Mouse (Mus musculus) kidney, adult 8-10 months (tissue): ENCODE measurements at regions not wholly inside any gene's neighbourhood (a gene's known extent, or its start where the extent isn't known, plus 50 kb on each side); places are given as distances from the start of the nearest gene placed in this dataset.

Source experiments
- DNase-seq, 2 experiments: peaks; one replicate each; pipeline ENCODE4 v3.0.0; 2022

DNA sequence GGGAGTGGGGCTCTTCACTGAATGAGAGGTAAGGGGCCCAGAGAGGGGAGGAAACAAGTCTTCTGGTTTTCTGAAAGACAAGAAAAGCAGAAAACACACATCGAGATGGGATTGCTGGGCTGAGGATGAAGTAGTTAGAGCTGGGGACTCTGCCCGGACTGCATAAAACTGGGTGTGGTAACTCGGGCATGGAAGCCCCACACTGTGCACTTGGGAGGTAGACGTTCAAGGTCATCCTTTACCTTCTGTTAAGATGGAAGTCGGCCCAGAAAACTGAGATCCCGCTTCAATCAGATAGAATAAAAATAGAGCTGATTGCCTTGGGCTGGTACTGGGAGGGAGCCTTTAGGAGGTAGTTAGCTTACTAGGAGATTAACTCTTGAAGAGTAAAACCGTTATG, 107.2 kb downstream of the Rassf10 start:
- DNase-seq, result no peak

DNA sequence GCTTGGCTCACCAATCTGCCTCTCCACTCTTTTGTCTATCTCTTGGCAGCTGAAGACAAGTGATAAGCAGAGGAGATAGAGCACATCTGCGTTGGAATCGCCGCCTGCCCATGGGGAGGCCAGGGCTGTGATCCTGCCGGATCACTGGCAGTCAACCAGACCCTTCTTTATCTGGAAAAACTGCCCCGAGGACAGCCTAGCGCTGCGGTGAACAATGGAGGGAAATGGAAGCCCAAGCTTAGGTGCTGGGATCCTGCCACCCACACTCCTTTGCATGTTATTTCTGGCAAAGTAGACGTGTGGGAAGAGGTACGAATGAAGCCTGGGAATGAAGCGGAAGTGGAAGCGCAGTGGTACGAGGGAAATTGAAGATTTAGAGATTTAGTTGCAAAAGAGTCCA, 112.8 kb downstream of the Rassf10 start:
- DNase-seq, result no peak

DNA sequence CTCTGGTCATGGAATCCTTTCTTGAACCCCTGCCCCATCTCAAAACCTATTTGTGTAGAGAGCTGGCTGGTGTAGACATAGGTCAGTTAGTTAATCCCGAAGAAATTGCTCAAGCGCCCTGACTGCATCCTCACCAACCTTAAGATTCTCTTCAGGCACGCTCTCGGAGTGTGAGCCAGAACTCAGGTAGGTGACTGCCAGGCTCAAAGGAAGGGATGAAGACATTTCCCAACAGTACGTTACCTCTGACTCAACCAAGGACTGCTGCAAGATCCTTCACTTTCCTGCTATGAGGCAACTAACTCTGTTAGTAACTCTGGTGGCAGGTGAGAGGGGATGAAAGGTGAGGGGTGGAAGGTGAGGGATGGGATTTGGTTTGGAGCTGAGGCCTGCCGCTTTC, 114.5 kb downstream of the Rassf10 start:
- DNase-seq, result no peak

DNA sequence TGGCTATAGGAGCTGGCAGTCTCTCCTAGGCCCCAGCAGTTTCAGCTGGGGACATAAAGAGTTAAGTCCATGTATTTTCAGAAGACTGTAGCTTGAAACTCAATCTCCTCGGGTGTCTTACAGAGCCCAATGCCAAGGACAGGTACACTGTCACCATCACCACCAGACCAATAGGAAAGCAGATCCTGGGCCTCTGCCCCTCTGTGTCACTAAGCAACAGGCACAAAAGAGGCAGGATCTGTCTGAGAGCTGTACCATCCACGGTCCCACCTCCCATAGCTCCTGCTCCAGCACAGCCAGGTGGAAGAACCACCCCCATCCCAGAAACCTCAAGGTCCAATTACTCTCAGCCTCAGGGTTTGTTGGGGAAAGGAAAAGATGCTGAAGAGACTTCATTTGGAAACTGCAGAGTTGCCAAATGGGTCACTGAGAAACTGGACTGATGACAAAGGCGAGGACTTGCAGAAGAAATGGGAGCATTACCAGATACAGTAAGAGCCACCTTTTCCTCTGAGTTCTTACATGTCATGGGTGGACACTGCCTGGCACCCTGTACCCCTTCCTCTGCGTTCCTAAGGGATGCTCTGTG, 115.7 kb downstream of the Rassf10 start:
- no peak for DNase-seq

DNA sequence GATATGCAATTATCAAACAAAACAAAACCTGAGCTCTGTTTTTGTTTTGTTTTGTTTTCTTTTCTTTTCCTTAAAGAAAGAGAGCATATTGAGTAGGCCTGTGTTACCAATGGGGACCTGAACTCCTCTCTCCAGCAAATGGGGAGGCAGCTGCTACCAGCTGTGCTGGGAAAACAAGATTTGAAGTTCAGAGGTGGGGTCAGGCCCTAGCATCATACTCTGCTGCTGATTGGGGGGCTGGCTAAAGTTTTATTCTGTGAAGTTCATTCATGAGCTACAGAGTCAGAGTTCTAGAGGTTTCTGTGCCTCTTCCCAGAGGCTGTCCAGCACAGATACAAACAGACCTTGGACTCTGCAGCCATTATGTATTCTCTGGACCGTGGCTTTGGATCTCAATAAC, 117.7 kb downstream of the Rassf10 start:
- no peak for DNase-seq

GRCm38 (mm10) chr7:113073781-113074180, 120.0 kb downstream of the Rassf10 start:
- DNase-seq, result no peak

DNA sequence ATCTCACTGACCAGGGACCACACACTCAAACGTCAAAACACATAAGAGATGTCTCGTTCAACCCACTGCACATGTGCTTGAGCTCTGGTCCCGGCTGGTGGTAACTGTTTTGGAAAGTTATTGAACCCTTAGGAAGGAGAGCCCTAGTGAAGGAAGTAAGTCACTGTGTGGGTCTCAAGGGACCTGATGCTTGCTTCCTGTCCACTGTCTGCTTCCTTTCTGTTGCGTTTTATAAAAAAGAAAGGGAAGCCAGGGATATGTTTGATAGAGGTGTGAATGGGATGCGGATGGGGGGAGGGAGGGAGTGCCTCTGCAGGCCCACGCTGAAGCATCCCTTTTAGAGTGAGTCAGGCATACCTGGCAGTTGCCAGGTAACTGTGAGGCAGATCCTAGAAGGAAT, 121.6 kb downstream of the Rassf10 start:
- no peak for DNase-seq

- DNase-seq, result no peak
Measured at GRCm38 (mm10) chr7:113076243-113076642, 122.5 kb downstream of the Rassf10 start.

DNA sequence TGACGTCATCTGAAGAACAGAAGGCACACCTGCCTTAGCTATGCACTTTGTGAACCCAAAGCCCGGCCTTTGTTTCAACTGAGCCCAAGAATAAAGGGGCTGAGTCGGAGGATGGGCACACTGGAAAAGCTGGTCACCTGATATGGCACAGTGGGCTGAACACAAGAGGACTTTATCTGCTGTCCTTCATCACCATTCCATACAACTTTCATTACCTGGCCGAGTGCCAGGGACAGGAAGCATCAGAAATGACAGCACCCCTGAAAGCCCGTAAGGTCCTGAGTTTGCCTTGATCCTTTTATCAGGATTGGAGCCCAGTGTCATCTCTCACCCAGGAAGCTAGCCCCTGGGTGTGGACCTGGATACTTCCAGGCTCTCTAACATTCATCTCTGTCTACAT, 126.1 kb upstream of the Arntl start:
- no peak for DNase-seq

DNA sequence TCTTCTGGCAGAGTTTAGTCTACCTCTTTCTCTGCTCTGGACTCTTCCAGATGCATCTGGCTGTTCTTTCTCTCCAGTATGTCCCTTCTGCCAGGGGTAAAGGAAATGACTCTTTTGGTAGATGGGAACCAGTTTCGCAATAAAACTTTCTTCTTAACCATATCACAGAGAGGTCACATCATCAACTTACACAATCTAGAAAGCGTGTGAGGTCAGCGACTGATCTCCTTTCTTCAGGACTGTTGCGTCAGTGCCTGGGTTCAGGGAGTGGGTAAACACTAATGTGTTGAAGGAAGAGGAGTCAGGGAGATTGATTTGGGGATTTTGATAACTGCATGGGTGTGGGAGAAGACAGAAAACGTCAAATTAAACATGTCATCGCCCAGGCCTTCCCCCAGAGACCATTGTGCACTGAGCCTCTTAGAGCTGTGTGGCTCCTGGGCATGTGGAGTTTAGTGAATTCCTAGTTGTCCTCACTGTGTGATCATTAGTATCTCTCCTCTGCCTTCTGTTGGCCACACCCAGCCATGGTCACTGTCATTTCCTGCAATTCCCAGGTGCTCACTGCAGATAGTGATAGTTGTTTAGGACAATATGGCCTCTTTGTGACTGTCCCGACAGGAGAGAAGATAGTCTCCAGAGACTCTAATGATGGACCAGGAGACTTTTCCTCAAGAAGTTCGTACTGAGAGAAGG, 122.2 kb upstream of the Arntl start:
- no peak for DNase-seq

DNA sequence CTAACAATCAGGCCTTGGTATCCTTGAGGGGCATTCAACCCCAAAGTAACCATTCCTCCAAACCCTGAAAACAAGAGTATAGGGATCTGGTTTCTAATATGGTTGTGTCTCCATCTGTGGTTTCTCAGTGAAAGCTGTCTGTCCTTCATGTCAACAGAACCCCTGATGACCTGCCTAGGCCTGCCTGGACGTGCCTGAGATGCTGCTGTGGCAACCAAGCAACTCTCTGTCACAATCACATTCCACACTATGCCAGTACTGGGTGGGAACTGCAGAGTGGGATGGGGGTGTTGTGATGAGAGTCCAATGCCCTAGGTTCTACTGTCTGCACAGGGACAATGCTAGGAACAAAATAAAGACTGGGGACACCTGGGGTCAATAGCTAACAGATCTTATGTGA, 121.1 kb upstream of the Arntl start:
- DNase-seq, result no peak

- no peak for DNase-seq
Measured at GRCm38 (mm10) chr7:113087646-113088045, 119.6 kb upstream of the Arntl start.

- DNase-seq, result no peak
Measured at GRCm38 (mm10) chr7:113089044-113089443, 118.2 kb upstream of the Arntl start.

DNA sequence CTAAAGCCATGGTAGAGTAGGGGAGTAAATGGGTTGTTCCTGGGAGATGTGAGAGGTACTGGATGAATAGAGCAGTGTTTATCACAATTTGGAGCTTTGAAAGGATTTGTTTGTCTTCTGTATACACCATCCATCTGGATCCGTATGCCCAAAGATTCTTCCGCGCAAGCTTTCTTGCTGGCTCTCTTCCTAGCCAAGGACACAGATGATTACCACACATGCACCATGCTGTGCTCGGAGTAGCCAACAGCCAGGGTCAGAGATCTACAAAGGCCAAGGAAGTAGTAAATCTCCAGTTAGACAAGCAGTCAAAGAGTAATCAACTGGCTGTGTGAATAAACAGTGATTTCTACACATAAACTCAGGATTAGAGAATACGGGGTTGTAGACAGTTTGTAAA, 113.3 kb upstream of the Arntl start:
- no peak for DNase-seq

DNA sequence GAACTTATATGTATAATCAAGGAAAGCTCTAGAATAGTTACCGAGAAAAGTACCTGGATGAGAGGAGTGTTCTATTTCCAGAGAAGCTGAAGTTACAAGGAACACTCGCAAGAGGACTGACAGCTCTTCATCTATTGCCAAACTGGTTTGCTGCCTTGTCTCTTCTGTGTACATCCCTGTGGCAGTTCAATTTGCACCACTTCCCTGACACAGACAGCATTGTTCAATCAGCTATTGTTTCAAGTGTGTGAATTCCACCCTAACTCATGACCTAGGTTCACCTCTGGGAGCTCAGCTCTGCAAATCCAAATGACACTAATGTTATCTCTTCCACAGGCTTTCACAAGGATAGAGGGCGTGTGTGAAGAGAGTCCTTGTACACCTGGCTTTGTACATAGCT, 112.2 kb upstream of the Arntl start:
- DNase-seq, result no peak

GRCm38 (mm10) chr7:113104265-113104664, 103.0 kb upstream of the Arntl start:
- DNase-seq, result no peak

DNA sequence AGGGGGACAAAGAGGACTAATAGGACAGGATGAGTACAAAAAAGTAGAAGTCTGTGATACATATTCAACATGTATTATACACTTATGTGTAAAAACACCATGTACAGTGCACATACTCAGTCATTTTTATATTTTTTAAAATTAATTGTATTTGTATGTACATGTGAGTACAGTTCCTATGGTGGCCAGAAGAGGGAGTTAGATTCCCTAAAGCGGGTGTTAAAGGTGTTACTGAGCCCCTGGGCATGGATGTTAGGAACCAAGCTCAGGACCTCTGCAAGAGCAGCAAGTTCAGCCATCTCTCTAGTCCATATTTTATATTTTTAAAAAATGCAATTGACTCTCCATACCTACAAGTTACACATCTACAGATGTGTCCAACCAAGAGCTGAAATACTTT, 101.9 kb upstream of the Arntl start:
- no peak for DNase-seq

DNA sequence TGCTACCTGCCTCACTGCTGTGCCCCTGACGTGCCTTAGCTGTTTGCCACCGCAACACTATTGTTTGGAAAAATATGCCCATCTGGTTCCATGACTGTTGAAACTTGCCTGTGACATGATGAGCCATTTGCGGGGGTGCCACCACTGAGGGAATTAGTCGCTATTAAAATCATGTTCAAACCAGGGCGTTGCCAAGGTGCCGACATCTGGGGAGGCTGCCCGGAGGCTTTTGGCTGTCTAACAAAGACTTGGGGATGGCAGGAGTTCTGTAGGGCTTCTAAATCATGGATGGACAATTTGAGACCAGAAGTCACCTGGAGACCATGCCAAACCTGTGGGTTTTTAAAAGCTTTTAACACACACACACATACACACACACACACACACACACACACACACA, 100.5 kb upstream of the Arntl start:
- DNase-seq, result no peak

DNA sequence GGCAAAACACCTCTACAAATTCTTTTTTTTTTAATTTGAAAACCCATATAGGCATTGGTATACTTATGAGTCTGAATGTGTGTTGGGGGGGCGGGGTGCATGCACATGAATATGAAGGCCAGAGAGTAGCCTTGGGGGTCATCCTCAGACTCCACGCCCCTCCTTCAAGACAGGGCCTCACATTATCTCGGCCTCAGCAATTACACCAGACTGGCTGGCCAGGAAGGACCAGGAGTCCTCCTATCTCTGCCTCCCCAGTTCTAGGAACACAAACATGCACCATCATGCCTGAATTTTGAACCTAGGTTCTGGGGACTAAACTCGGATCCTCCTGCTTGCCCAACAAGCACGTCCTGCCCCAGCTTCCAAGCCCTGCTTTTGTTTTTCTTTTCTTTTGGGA, 99.3 kb upstream of the Arntl start:
- no peak for DNase-seq

GRCm38 (mm10) chr7:113108442-113109000, 98.7 kb upstream of the Arntl start:
- no peak for DNase-seq

DNA sequence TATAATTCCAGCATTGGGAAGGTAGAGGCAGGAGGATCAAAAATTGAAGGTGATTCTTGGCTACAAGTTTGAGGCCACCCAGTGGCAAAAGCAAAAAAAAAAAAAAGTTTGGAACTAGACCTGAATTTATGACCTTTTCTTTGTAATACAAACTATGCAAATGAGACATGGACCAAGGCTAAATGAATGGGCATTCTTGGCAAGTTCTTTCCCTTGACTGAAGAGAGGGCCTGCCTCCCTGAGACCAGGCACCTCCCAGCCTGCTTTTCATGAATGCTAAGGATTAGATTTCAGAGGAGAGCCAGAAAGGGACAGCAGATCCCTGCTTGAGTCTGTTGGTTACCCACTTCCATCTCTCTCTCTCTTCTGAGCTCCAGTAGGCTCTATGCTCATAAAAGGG, 97.8 kb upstream of the Arntl start:
- DNase-seq, result no peak

DNA sequence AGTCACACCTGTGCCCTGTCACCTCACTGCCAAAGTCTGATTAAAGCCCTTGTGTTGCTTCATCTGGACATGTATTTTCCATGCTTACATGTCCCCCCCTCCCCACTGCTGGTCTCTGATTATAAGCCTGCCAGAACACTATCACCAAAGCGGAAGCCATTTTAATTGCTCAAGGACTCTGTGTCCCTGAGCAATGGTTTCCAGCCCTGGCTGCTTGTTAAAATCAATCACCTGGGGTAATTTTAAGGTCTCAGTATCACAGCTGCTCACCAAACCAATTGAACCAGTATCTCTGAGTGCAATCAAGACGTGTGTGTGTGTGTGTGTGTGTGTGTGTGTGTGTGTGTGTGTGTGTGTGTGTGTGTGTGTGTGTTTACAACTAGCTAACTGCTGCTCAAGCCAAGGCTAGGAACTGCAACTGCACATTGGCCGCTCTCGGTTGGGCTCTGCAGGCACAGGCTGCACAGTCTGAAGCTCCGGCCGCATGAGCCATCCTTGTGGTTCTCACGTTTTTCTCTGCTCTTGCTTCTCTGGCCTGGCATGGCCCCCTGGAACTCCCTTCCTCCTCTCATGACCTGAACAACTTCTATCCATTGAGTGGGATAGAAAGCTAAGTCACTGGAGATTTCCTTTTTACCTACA, 96.3 kb upstream of the Arntl start:
- no peak for DNase-seq

- DNase-seq, result no peak
Measured at GRCm38 (mm10) chr7:113113266-113113893, 93.9 kb upstream of the Arntl start.

DNA sequence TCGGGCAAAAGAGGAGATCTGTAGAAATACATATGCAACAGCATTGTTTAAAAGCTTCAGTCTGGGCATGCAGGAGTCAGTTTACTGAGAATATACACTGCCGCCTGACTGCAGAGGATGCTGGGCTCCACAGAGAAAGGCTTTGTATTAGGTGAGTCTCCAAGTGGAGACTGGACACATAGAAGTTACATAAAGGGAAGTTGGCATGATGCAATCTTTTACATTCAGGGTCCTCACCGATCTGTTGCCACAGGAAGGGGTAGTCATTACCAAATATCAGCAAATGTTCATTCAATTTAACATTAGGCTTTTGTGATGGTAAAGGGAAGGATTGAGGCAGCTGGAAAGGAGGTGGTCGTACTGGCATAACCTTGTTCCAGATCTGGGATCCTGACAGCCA, 89.7 kb upstream of the Arntl start:
- DNase-seq, result no peak
